ENCODE assay signal across 9 mouse cellular contexts in the genomic region with DNA sequence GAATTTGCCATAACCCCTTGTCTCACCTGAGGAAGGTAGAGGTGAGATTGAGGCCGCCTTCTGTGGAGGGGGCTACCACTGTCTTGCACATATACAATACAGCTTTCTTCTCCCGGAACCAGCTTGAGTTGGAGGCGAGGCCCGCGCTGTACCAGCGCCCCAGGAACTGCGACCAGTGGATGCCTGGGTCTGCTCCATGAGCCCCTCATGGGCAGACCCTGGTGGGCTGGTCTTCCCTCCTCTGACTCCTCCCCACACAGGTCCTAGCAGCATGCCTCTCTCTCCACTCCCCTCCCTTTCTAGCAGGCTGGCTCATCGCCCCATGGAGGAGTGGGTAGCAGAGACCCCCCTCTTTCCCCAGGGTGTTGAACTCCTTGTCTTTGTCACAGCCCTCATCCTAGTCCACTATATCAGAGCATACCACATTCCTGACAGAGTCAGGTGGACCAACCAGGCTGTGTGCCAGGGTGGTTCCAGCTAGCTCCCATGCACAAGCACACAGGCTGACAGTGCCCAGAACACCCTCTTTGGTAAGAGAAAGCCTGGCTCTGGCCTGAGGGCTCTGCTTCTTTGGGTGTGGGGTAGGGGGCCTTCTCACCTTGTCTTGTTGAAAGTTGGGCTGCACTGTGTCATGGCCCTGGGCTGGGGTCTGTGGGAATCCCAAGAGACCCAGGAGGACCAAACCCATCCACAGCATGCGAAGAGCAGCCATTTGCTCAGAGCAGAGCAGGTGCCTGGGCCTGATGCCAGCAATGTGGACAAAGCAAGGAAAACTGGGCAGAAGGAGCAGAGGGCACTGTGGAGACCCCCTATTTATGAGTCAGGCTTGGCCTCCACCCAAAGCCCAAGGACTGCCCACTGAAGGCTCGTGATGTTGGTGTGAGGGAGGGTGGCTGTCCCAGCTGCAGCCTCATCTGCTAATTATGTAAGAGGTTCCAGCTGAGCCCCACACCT. TPM values are rescaled to one million over a fixed set of nuclear protein-coding genes. Genes with fewer than 3 reads are reported as not detected.
DNase-seq lines count a peak whose midpoint lies in the region; ATAC-seq lines count a peak whose summit lies in the region.
"Had no signal": no experiment of that assay in that cellular context is flagged by ENCODE, and none has a peak within 500 bp of the region (broad histone marks: within the 10 kb centered on the region; RNA-seq: fewer than 3 reads in every experiment).

No protein-coding gene starts in this region.

- no peaks in the 10 kb centered on the region for H3K27me3 ChIP-seq in hindbrain, embryonic 13.5 days
- no peaks in the 10 kb centered on the region for H3K27me3 ChIP-seq in hindbrain, embryonic 11.5 days (ENCODE audit: control insufficient read depth, insufficient read depth, low read length)
- H3K27me3 ChIP-seq in heart, embryonic 14.5 days (ENCODE audit: control insufficient read depth, insufficient read depth, low read length) = no peaks in the 10 kb centered on the region

- H3K27ac ChIP-seq in hindbrain, embryonic 13.5 days = peak overlapping the region; percentile 73
- H3K27ac ChIP-seq in hindbrain, embryonic 11.5 days (ENCODE audit: low read depth, low read length) = no peak overlapping the region
- H3K27ac ChIP-seq in heart, embryonic 14.5 days (replicated peaks in 1 of 2; ENCODE audit: control insufficient read depth in 1 of 2, insufficient read depth in 1 of 2, low read depth in 2 of 2, low read length in 2 of 2) = peak overlapping the region; percentile 84 to 91
- H3K27ac ChIP-seq: macrophage had no signal

- DNase-seq in hindbrain, embryonic 11.5 days (ENCODE audit: low spot score) = no peak
- DNase-seq in cerebellum, adult 11-12 months = peak; percentile 81
- DNase-seq in layer of hippocampus, adult 9-11 months = peak; percentile 81
- DNase-seq in testis, postnatal 10 days (ENCODE audit: low spot score) = peak; percentile 70
- DNase-seq in spleen, adult 18-20 months = no peak
- DNase-seq in urinary bladder, postnatal 25 days (ENCODE audit: low spot score) = no peak

- peak; percentile 76 for ATAC-seq in hindbrain, embryonic 13.5 days (ENCODE audit: low FRiP score)
- no peak for ATAC-seq in hindbrain, embryonic 11.5 days (ENCODE audit: low FRiP score)
- ATAC-seq in heart, embryonic 14.5 days (ENCODE audit: insufficient number of reproducible peaks, insufficient read depth, low FRiP score, low read depth) = peak; percentile 86

- H3K4me2 ChIP-seq in hindbrain, embryonic 13.5 days = no peak overlapping the region
- H3K4me2 ChIP-seq in hindbrain, embryonic 11.5 days (replicated peaks; ENCODE audit: low read depth, low read length) = no peak overlapping the region
- H3K4me2 ChIP-seq in heart, embryonic 14.5 days (ENCODE audit: low read length) = peak overlapping the region; percentile 46

- no peak overlapping the region for H3K9ac ChIP-seq in hindbrain, embryonic 13.5 days
- no peak overlapping the region for H3K9ac ChIP-seq in hindbrain, embryonic 11.5 days (ENCODE audit: low read depth, low read length)
- H3K9ac ChIP-seq in heart, embryonic 14.5 days (ENCODE audit: low read length) = peak overlapping the region; percentile 34

- H3K9me3 ChIP-seq in hindbrain, embryonic 13.5 days = no peaks in the 10 kb centered on the region
- H3K9me3 ChIP-seq in hindbrain, embryonic 11.5 days (ENCODE audit: control insufficient read depth, low read length) = no peaks in the 10 kb centered on the region
- H3K9me3 ChIP-seq in heart, embryonic 14.5 days (ENCODE audit: control insufficient read depth, low read length) = no peaks in the 10 kb centered on the region

- 75% methylated on average over 10 of the region's 10 CpGs for WGBS in hindbrain, embryonic 13.5 days
- WGBS in hindbrain, embryonic 11.5 days = 75% methylated on average over 10 of the region's 10 CpGs
- 60% methylated on average over 10 of the region's 10 CpGs for WGBS in heart, embryonic 14.5 days

- H3K4me3 ChIP-seq in hindbrain, embryonic 13.5 days = no peak overlapping the region
- H3K4me3 ChIP-seq in hindbrain, embryonic 11.5 days (ENCODE audit: low read depth, low read length) = no peak overlapping the region
- no peak overlapping the region for H3K4me3 ChIP-seq in heart, embryonic 14.5 days (ENCODE audit: control insufficient read depth in 1 of 2, insufficient read depth in 1 of 2, low read depth in 1 of 2, low read length in 2 of 2)

- H3K4me1 ChIP-seq in hindbrain, embryonic 13.5 days (replicated peaks) = peaks cover 27% of the 10 kb centered on the region
- H3K4me1 ChIP-seq in hindbrain, embryonic 11.5 days (replicated peaks; ENCODE audit: control insufficient read depth, insufficient read depth, low read length) = no peaks in the 10 kb centered on the region
- H3K4me1 ChIP-seq in heart, embryonic 14.5 days (ENCODE audit: control insufficient read depth in 2 of 2, insufficient read depth in 2 of 2, low read length in 2 of 2) = peaks cover 32 to 39% of the 10 kb centered on the region in 2 experiments

- no peaks in the 10 kb centered on the region for H3K36me3 ChIP-seq in hindbrain, embryonic 13.5 days
- no peaks in the 10 kb centered on the region for H3K36me3 ChIP-seq in hindbrain, embryonic 11.5 days (ENCODE audit: control insufficient read depth, insufficient read depth, low read length)
- no peaks in the 10 kb centered on the region for H3K36me3 ChIP-seq in heart, embryonic 14.5 days (ENCODE audit: control insufficient read depth, insufficient read depth, low read length)

RNA-seq across cellular contexts. Expression of gene Ptgds, which starts 0.6 kb away (rescaled TPM):
- 50.3 and 50.5 TPM in 2 replicates for polyA plus RNA-seq in hindbrain, embryonic 13.5 days (2015; fragmentation: Nextera tagmentation; extraction: Ambion mirVana)
- polyA plus RNA-seq in hindbrain, embryonic 11.5 days (2014; fragmentation: Nextera tagmentation; extraction: Ambion mirVana) = 0.39 and 0.64 TPM in 2 replicates
- 98.5 and 112 TPM in 2 replicates for polyA plus RNA-seq in heart, embryonic 14.5 days (2014; fragmentation: Nextera tagmentation; extraction: Ambion mirVana)
- polyA plus RNA-seq: macrophage had no signal

RNA-seq across cellular contexts. Expression of gene Paxx, which starts 8.3 kb away (rescaled TPM):
- polyA plus RNA-seq in hindbrain, embryonic 13.5 days (2015; fragmentation: Nextera tagmentation; extraction: Ambion mirVana) = 91.6 and 98.8 TPM in 2 replicates
- polyA plus RNA-seq in hindbrain, embryonic 11.5 days (2014; fragmentation: Nextera tagmentation; extraction: Ambion mirVana) = 27.6 and 28.0 TPM in 2 replicates
- polyA plus RNA-seq in heart, embryonic 14.5 days (2014; fragmentation: Nextera tagmentation; extraction: Ambion mirVana) = 31.0 and 32.6 TPM in 2 replicates

RNA-seq across cellular contexts. Expression of gene Clic3, which starts 12.6 kb away (rescaled TPM):
- 3.4 and 3.7 TPM in 2 replicates for polyA plus RNA-seq in hindbrain, embryonic 13.5 days (2015; fragmentation: Nextera tagmentation; extraction: Ambion mirVana)
- polyA plus RNA-seq in hindbrain, embryonic 11.5 days (2014; fragmentation: Nextera tagmentation; extraction: Ambion mirVana) = 0.57 TPM in 1 of 2 replicates, not detected in the other
- polyA plus RNA-seq in heart, embryonic 14.5 days (2014; fragmentation: Nextera tagmentation; extraction: Ambion mirVana) = 3.8 and 4.6 TPM in 2 replicates
- polyA plus RNA-seq: macrophage had no signal

RNA-seq across cellular contexts. Expression of gene Lcn12, which starts 24.5 kb away (rescaled TPM):
- polyA plus RNA-seq in hindbrain, embryonic 13.5 days (2015; fragmentation: Nextera tagmentation; extraction: Ambion mirVana) = not detected in 2 replicates
- polyA plus RNA-seq in hindbrain, embryonic 11.5 days (2014; fragmentation: Nextera tagmentation; extraction: Ambion mirVana) = not detected in 2 replicates
- not detected in 2 replicates for polyA plus RNA-seq in heart, embryonic 14.5 days (2014; fragmentation: Nextera tagmentation; extraction: Ambion mirVana)
- polyA plus RNA-seq: macrophage had no signal

RNA-seq across cellular contexts. Expression of gene Fbxw5, which starts 31.3 kb away (rescaled TPM):
- 119 and 125 TPM in 2 replicates for polyA plus RNA-seq in hindbrain, embryonic 13.5 days (2015; fragmentation: Nextera tagmentation; extraction: Ambion mirVana)
- 64.2 and 75.3 TPM in 2 replicates for polyA plus RNA-seq in hindbrain, embryonic 11.5 days (2014; fragmentation: Nextera tagmentation; extraction: Ambion mirVana)
- polyA plus RNA-seq in heart, embryonic 14.5 days (2014; fragmentation: Nextera tagmentation; extraction: Ambion mirVana) = 82.8 and 85.2 TPM in 2 replicates

Comparison
In these comparisons a context has a peak if more than half of its experiments do, and no peak if none do; other contexts are left out.
1. RNA of gene Ptgds, which starts 0.6 kb away (polyA plus RNA-seq): 98.5 to 112 TPM in heart, embryonic 14.5 days and 50.3 to 50.5 TPM in hindbrain, embryonic 13.5 days; 0.39 to 0.64 TPM in hindbrain, embryonic 11.5 days; every median in the first group is over 10 times any median in the second.
2. DNase-seq: peak in cerebellum, adult 11-12 months (single experiment), layer of hippocampus, adult 9-11 months (single experiment) and testis, postnatal 10 days (single experiment); none in hindbrain, embryonic 11.5 days (single experiment), spleen, adult 18-20 months (0 of 2) and urinary bladder, postnatal 25 days (single experiment).